Mouse (Mus musculus): ENCODE data around the gene Elp5.

GRCm38 (mm10) chr11:69970222-69970621, 12.1 kb downstream of the Elp5 start:
- TF ChIP-seq CTCF (IDR thresholded peaks at IDR 0.05) (no peak), EP300 (IDR thresholded peaks at IDR 0.05; ENCODE audit: insufficient read depth, low read depth, low read length) (no peak)
